Mouse (Mus musculus): ENCODE results near the gene D630003M21Rik.

GRCm38 (mm10) chr2:158151077-158151476 lies 77.9 kb downstream of the D630003M21Rik start:
- TF ChIP-seq CTCF (IDR thresholded peaks at IDR 0.05; ENCODE audit: low read depth, low read length) (peak; percentile 23; the same call in 1 of the 2 replicates), POLR2A (IDR thresholded peaks at IDR 0.05; ENCODE audit: extremely low read depth, insufficient read depth, low read length) (no peak)
